Mouse (Mus musculus): ENCODE data around the gene Aldh3b3.
A peak's percentile ranks its signal among the peaks of the same experiment; 100 is the strongest.

The Aldh3b3 gene

DNA sequence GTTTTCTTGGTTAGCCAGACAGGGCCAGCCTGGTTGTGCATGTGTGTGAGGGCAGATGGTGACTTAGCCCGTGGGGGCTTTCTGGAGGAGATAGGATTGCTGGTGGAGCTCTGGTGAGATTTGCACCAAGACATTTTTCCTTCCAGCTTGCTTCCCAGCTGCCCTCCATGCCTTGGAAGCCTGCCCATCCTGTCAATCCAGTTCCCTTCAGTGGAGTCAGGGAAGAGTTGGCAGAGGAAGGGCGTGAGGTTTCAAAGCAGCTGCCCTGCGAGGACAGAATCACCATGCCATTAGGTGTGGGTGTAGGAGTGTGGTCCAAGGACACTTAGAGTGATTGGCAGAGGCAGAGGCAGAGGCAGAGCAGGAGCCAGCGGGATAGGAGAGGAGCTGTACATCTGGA lies at the start of gene Aldh3b3:
Aldh3b3 (plus strand) TSS at position 176 of the 400 bp plus-strand sequence.
- no peak for ATAC-seq (ENCODE audit: low TSS enrichment)

DNA sequence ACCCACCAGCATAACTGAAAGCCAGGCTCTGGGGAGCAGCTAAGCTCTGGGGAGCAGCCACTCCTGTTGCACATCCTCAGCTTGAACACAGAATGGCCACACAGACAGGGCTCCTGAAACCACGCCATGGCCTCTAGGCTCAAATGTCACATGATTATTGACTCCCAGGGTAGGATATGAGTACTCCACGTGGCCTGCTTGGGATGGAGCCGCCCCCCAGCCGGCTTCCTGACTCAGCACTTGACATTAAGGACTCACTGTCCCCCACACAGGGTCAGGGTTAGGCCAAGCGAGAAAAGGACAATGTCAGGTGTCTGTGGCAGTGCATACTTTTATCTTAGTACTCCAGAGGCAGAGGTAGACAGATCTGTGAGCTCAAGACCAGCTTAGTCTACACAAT lies 48.2 kb upstream of the Aldh3b3 start:
- ATAC-seq (ENCODE audit: low TSS enrichment): no peak

DNA sequence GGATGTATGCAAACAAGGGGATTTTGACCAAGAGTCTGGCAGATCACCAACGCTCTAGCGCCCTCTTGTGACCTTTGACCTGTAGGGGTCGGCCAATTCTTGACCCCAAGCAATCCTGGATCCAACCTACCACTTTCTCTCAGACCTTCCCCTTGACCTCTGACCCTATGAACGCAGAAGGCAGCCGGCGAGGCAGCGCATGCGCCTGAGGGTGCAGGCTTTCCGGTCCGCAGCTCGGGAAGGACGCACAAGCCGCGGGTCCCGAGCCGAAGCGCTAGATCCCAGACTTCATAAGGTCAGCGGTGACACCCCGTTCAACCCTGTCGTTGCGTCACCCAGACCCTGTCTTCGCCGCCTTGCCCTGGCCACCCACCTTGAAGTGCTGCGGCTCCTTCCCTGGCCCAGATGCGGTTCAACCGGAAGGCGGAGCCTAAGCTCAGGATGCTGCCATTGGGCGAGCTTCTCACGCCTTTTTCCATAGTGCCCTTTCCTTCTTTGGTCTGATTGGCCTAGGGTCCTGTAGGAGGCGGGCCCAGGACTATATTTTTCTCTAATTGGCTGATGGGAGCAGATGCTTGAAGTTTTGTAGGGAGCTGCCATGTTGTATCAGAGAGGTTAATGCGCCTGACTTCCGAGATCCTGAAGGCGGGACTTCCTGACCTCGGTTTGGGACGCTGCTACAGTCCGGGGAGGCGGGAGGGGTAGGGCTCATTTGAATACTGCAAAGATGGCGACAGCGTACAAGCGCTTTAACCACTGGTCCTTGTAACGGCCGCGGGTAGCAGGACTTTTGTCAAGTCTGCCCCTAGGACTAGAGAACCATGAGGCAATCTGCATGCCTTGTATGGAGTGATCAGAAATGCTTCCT lies 45.9 kb upstream of the Aldh3b3 start, which contains the start of gene Ndufs8:
Ndufs8 (minus strand) TSS at position 438 of the 868 bp plus-strand sequence.
- peak; percentile 94 for ATAC-seq (ENCODE audit: low TSS enrichment)

DNA sequence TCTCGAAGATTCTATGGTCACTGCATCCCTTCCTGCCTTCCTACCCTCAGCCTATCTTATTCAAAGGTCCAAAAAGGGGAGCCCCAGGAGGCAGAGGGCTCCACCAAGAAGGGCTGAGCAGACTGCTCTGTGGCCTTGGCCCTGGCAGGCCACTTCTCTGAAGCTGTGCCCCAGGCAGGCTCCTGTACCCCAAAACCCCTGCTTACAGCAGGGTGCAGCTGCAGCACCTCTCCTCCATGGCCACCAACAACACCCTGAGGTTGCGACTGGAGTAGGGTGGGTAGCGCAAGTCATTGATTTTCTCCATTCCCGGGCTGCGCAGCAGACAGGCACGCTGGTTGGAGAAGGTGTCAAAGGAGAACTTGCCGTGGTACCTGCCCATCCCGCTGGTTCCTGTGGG lies 44.8 kb upstream of the Aldh3b3 start:
- no peak for ATAC-seq (ENCODE audit: low TSS enrichment)

DNA sequence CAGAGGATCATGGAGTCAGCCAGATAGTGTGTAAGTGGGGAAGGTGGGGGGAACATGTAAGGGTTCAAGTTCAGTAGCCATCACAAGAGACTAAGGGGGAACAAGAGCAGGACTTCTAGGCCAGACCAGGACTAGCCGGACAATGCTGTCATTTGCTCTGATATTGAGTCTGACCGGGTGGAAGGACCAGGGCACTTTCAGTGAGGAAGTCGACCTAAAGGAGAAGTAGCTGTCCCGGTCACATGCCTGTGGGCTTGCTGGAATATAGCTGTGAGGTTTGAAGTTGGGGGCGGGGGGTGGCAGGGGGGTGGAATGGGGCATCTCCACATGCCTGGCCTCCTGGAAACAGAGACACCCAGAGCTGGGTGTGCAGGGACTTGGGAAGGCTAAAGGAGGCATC lies 43.9 kb upstream of the Aldh3b3 start:
- ATAC-seq (ENCODE audit: low TSS enrichment): no peak

- no peak for ATAC-seq (ENCODE audit: low TSS enrichment)
These were observed 41.7 kb upstream of the Aldh3b3 start for GRCm38 (mm10) chr19:3916727-3917126.

DNA sequence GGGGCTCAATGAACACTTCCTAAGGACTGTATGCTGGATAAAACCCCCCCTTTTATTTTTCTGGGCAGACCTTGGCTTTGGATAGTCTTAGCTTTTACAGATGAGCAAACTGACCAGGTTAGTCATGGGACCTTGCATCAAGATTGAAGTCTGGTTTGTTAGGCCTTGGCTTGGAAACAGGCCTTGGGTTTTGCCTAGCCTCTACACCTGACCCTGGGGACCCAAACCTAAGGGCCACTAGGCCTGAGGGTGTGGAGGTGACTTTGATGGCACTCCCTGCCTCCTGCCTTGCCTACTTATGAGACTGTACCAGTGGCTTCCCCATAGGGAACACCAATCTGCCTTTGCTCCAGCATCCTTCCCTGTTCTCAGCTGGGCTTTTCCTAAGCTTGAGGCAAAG lies 38.5 kb upstream of the Aldh3b3 start:
- ATAC-seq (ENCODE audit: low TSS enrichment): no peak

- no peak for ATAC-seq (ENCODE audit: low TSS enrichment)
These were observed 35.6 kb upstream of the Aldh3b3 start for GRCm38 (mm10) chr19:3922661-3923371.

GRCm38 (mm10) chr19:3923586-3923985 lies 34.9 kb upstream of the Aldh3b3 start:
- no peak for ATAC-seq (ENCODE audit: low TSS enrichment)

GRCm38 (mm10) chr19:3924190-3924589 lies 34.3 kb upstream of the Aldh3b3 start:
- no peak for ATAC-seq (ENCODE audit: low TSS enrichment)

- ATAC-seq (ENCODE audit: low TSS enrichment): no peak
These were observed 33.6 kb upstream of the Aldh3b3 start for GRCm38 (mm10) chr19:3924868-3925267.

GRCm38 (mm10) chr19:3925859-3926258 lies 32.6 kb upstream of the Aldh3b3 start:
- ATAC-seq (ENCODE audit: low TSS enrichment): no peak

GRCm38 (mm10) chr19:3926279-3926678 lies 32.2 kb upstream of the Aldh3b3 start:
- no peak for ATAC-seq (ENCODE audit: low TSS enrichment)

DNA sequence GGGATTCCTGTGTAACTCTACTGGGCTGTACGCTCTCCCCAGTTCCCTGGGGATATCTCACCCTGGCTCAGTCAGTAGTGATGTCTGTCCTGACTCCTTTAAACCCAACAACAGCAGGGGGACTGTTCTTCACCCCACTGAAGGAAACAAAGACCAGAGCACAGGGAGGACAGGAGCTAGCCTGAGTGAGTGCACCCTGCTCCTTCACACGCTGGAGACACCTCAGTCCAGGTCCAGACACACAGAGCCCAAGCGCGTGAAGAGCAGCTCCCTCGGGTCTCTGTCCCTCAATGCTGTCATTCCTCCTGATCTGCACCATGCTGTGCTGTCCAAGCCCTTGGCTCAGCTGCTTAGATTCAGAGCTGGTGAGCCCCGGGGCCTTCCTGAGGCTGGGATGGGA lies 31.8 kb upstream of the Aldh3b3 start:
- ATAC-seq (ENCODE audit: low TSS enrichment): no peak

DNA sequence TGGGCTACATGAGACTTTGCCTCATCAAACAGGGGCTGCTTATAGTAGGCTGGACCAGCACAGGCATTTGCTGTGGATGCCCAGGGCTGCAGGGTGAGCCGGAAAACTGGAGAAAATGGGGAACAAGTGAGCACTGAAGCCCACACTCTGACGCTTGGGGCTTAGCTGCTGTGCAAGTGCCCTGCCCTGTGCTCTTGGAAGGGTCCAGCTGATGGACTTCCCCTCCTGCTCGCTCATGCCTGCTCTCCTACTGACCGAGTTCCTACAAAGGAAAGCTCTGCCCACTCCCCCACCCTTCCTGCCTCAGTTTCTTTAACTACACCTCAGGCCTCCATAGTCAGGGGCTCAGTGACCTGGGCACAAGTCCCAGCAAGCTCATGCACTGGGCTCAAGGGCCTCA lies 30.5 kb upstream of the Aldh3b3 start:
- no peak for ATAC-seq (ENCODE audit: low TSS enrichment)

- ATAC-seq (ENCODE audit: low TSS enrichment): no peak
These were observed 29.7 kb upstream of the Aldh3b3 start for GRCm38 (mm10) chr19:3928779-3929178.

GRCm38 (mm10) chr19:3929211-3929941 lies 29.1 kb upstream of the Aldh3b3 start, which contains the start of gene Aldh3b1:
Gene Aldh3b1, minus strand, starts transcription at chr19:3929808.
- peak; percentile 27; the same call in 1 of the 2 replicates for ATAC-seq (ENCODE audit: low TSS enrichment)

- no peak for ATAC-seq (ENCODE audit: low TSS enrichment)
These were observed 28.0 kb upstream of the Aldh3b3 start for GRCm38 (mm10) chr19:3930262-3931057.

GRCm38 (mm10) chr19:3931716-3932115 lies 26.7 kb upstream of the Aldh3b3 start:
- ATAC-seq (ENCODE audit: low TSS enrichment): no peak

DNA sequence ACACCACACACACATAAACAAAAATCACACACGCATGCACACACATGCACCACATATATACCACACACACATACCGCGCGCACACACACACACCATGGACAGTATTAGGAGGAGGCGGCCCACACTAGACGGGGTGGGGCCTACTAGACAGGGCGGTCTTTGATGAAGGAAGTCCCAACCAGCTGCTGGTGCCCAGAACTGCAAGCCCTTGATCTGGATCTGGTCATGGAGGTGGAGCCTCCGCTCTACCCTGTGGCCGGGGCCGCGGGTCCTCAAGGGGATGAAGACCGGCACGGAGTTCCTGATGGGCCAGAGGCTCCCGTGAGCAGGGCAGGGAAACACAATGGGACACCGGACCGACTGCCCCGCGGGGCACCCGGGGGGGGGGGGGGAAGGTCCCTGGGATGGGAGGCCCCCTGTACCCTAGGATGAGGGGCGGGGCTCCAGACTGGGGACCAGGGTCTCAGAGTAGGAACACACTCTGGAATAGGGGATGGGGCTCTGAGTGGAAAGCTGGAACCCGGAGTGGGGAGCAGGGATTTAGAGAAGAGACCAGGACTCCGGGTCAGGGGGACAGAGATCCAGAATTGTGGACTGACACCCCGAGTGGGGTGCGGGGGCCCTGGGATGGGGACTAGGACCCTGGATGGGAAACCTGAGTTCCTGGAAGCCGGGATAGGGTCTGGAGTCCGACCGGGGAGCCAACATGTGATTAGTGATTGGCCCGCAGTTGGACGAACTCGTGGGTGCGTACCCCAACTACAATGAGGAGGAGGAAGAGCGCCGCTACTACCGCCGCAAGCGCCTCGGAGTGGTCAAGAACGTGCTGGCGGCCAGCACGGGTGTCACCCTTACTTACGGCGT lies 23.2 kb upstream of the Aldh3b3 start, which contains the start of gene Unc93b1:
Unc93b1 (plus strand) TSS at position 155 of the 864 bp plus-strand sequence.
- ATAC-seq (ENCODE audit: low TSS enrichment): peak; percentile 34; the same call in 1 of the 2 replicates
